Mouse (Mus musculus) C2C12 (cell line): Measurements from ENCODE around the gene Wasf2.
A peak's percentile ranks its signal among the peaks of the same experiment; 100 is the strongest.

Source experiments
- CTCF ChIP-seq: IDR thresholded peaks from one replicate; pipeline ENCODE4 v1.5.1; 2011; ENCODE audit not compliant: control insufficient read depth, insufficient read depth, insufficient read length
- FOSL1 ChIP-seq: IDR thresholded peaks from one replicate; pipeline ENCODE4 v1.8.0; 2011; ENCODE audit warnings: mild to moderate bottlenecking, low read length; ENCODE audit not compliant: poor library complexity, insufficient read depth, severe bottlenecking
- MAX ChIP-seq: IDR thresholded peaks from one replicate; pipeline ENCODE4 v1.6.1; 2011; ENCODE audit warnings: mild to moderate bottlenecking, control low read depth
- MYOD1 ChIP-seq: IDR thresholded peaks from one replicate; pipeline ENCODE4 v1.6.1; 2011; ENCODE audit warnings: low read depth; ENCODE audit not compliant: control insufficient read depth, insufficient read length
- MYOG ChIP-seq: IDR thresholded peaks from one replicate; pipeline ENCODE4 v1.6.1; 2011; ENCODE audit not compliant: control insufficient read depth, insufficient read length; ENCODE audit errors: extremely low read depth
- USF1 ChIP-seq: IDR thresholded peaks from one replicate; pipeline ENCODE4 v1.6.1; 2011; ENCODE audit warnings: low read depth, mild to moderate bottlenecking, control low read depth, moderate library complexity

DNA sequence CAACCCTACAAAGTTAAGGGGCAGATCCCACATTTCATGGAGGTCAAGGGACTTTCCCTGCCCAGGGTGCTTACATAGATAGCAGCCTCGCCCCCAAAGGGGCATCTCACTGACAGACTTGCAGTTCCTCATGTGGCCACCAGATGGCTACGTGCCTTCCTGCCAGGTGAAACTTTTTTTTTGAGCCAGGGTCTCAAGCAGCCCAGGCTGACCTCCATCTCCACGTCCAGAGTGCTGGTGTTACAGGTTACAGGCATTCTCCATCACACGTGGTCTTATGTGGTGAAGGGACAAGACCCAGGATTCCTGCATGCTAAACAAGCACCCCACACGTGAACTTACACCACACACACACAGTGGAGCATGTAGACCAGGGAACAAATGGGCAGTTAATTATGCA, 87.3 kb downstream of the Wasf2 start:
- TF ChIP-seq CTCF (peak; percentile 52), MYOG (no peak), MAX (no peak), USF1 (peak; percentile 59), MYOD1 (no peak), FOSL1 (no peak)
